Mouse (Mus musculus) frontal cortex, postnatal 14 days (tissue): ENCODE measurements around the gene S100a16.

Source experiments
- DNase-seq, 2 experiments: peaks; one replicate each; pipeline ENCODE4 v3.0.0; 2022; ENCODE audit warnings: low spot score in 2 of 2

S100a16 gene

DNA sequence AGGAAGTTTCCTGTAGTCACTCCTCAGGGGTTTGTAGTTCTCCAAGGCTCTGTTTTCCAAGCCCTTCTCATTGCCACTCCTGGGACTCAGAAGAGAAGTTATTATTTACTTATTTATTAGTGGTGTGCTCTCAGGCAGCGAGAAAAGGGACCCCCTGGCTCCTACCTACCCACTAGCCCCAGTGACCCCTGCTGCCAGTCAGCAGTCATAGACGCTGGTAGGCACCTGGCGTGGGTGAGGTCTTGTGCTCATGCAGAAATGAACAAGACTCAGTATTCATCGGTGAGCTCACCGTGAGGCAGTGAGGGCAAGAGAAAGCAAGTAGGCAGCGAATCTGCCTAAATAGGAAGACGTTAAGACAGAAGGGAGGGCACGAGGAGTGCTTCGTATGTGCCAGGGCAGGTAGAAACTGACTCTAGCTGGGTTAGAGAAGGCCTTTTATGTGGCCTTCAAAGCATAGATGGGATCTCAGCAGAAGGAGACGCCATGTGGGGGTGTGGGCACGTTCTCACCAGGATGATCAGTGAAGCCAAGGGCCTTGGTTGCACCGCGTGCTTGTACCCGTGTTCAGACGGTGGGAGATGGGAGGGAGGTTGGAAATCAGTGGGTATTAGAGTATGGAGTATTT, 49.1 kb downstream of the S100a16 start:
- DNase-seq: no peak

DNA sequence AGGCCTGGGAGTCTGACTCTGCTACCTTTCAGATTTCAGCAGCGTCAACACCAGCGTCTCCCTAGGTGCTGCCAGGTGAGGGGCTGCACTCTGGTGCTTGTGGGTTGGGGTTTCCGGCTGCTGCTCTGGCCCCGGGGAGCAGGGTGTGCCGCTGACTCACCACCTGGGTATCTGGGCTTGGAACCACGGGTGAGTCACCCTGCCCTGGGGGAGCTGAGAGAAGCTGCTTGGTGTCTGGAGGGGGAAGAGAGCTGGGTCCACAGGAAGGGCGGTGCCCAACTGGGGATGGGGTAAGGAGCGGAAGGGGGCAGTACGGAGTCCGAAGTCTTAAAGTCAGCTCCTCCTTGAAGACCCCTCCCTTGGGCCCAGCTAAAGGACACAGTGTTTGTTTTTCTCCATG, 49.9 kb downstream of the S100a16 start:
- DNase-seq: no peak

DNA sequence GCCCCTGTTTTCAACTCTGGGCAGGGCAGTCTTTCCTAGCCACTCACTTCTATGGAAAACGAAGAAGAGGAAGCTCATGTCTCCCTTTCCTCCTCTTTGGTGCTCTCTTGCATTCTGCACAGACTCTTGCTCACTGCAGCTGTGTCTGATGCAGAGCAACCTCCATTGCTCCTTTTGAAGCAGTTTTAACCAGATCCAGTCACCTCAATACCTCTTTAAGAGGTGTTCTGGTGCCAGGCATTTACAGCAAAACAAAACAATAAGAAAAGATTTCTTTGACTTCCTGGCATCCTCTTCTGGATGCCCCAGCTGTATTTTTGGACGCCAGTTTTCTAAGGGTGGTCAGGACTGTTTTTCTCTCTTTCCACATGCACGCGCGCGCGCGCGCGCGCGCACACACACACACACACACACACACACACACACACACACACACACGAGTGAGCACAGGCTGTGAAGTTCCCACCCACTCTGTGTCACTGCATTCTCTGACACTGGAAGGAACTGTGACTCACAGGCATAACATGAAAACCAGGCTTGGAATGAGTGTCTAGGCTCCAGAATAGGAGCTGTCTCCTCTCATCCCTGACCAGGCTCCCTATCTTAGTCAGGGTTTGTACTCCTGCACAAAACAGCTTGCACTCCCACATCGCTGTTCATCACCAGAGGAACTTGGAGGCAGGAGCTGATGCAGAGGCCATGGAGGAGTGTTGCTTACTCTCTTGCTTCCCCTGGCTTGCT, 50.5 kb downstream of the S100a16 start:
- no peak for DNase-seq

DNA sequence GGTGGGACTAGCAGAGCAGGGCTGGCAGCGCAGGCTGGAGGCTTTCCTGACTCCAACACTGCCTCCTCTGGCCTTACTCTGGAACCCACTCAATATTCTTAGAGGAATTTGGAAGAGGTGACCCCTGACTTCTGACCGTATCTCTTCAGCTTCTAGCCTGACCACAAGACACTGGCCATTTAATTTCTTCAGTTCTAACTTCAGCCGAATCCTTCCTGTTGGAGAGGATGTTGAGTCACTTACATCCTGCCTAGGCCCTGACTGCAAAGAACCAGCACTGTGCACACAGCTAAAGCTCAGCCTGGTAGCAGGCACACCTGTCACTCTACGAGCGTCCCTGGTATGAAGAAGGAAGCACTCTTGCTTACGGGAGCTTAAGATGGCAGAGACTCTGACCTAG, 52.3 kb downstream of the S100a16 start:
- DNase-seq: no peak

DNA sequence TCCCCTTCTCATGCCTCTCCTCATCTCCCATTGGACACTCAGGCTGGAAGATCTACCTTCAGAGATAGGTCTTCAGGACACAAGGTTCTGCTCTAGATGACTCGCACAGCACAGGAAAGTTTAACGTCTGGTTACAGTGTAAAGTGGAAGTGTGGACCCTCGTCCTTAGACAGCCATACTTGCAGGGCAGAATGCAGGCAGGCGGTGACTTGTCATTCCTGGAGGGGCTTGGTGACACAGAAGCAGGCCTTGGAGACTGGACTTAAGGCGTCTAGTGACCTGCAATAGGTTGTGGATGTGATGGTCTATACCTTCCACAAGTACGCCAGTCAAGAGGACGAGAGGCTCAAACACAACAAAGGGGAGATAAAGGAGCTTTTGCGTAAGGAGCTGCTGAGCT, 52.9 kb downstream of the S100a16 start, which contains the start of gene S100a2:
Gene S100a2, plus strand, starts transcription at position 301 of the 400 bp plus-strand sequence.
- DNase-seq: no peak
